Mouse (Mus musculus) liver, postnatal 0 days (tissue): ENCODE measurements around the gene Gm20388. TPM values are rescaled to one million over a fixed set of nuclear protein-coding genes. Genes with fewer than 3 reads are reported as not detected.

Experiments used
- ATAC-seq: fragments of 200-750 bp; cut with Nextera tagmentation; 2 replicates; pipeline ENCODE4 v1.8.0; 2017; ENCODE audit warnings: mild to moderate bottlenecking, moderate library complexity
- DNase-seq: peaks from one replicate; pipeline ENCODE4 v3.0.0-alpha.2; 2016
- H3K27ac ChIP-seq: fragments of 300-500 bp; sonication (generic); 2 replicates; pipeline ENCODE4 v1.5.1; 2014; ENCODE audit warnings: antibody characterized with exemption, moderate library complexity, mild to moderate bottlenecking, low read depth
- H3K27me3 ChIP-seq: fragments of 300-500 bp; sonication (generic); 2 replicates; pipeline ENCODE4 v1.6.1; 2014; ENCODE audit warnings: low read length, control low read depth, mixed read lengths; ENCODE audit not compliant: insufficient read depth
- H3K36me3 ChIP-seq: fragments of 300-500 bp; sonication (generic); replicated peaks from 2 replicates; pipeline ENCODE4 v1.6.1; 2014; ENCODE audit warnings: mild to moderate bottlenecking, control low read depth, low read length, moderate library complexity, mixed read lengths; ENCODE audit not compliant: insufficient read depth
- H3K4me1 ChIP-seq: fragments of 300-500 bp; sonication (generic); 2 replicates; pipeline ENCODE4 v1.6.1; 2014; ENCODE audit warnings: antibody characterized with exemption, mild to moderate bottlenecking, control low read depth; ENCODE audit not compliant: insufficient read depth
- H3K4me2 ChIP-seq: fragments of 300-500 bp; sonication (generic); 2 replicates; pipeline ENCODE4 v1.6.1; 2014; ENCODE audit warnings: low read depth, mild to moderate bottlenecking, low read length, moderate library complexity, mixed read lengths
- H3K4me3 ChIP-seq: fragments of 300-500 bp; sonication (generic); 2 replicates; pipeline ENCODE4 v1.5.1; 2014; ENCODE audit warnings: low read depth, low read length
- H3K9ac ChIP-seq: fragments of 300-500 bp; sonication (generic); replicated peaks from 2 replicates; pipeline ENCODE4 v1.6.1; 2014; ENCODE audit warnings: mild to moderate bottlenecking, moderate library complexity
- H3K9me3 ChIP-seq: fragments of 300-500 bp; sonication (generic); 2 replicates; pipeline ENCODE4 v1.6.1; 2016; ENCODE audit warnings: mild to moderate bottlenecking, control low read depth, low read length, mixed read lengths
- CTCF ChIP-seq: sonication (generic); IDR thresholded peaks from 2 replicates; pipeline ENCODE4 v1.5.1; 2016; ENCODE audit warnings: antibody characterized with exemption, low read depth
- EP300 ChIP-seq: IDR thresholded peaks from 2 replicates; pipeline ENCODE4 v1.6.1; 2016; ENCODE audit warnings: antibody characterized with exemption, low read depth, mild to moderate bottlenecking
- WGBS: fragments of 180-500 bp; shearing (Covaris S2); extraction: QIAGEN DNeasy Blood & Tissue Kit; methylation state at CpG from one replicate; pipeline ENCODE4 v1.1.7; 2014; ENCODE audit not compliant: insufficient replicate concordance; 5-methylcytosine and 5-hydroxymethylcytosine counted together
- polyA plus RNA-seq: library from polyadenylated mRNA; unstranded; fragments of >200 nt; fragmentation: Nextera tagmentation; extraction: Ambion mirVana; gene quantifications from 2 replicates; pipeline ENCODE4 v1.2.1, GENCODE M21; 2015

Gm20388 gene
- polyA plus RNA-seq, 1 experiment from 2014 or later = not detected

GRCm38 (mm10) chr8:122280588-122281316 is 2370.1 kb downstream of the Gm20388 start:
- H3K27ac ChIP-seq = peak overlapping the region; percentile 90
- peak overlapping the region; percentile 92 for H3K4me3 ChIP-seq
- DNase-seq (no peak), ATAC-seq (peak; percentile 11)
- peak overlapping the region; percentile 97 for H3K4me2 ChIP-seq
- no peaks in the 10 kb centered on the region for H3K9me3 ChIP-seq
- TF ChIP-seq EP300 (no peak), CTCF (no peak)
- 10% methylated on average over 20 of the region's 20 CpGs for WGBS
- peaks cover 49% of the 10 kb centered on the region for H3K4me1 ChIP-seq
- H3K9ac ChIP-seq = peak overlapping the region; percentile 61
- H3K27me3 ChIP-seq = no peaks in the 10 kb centered on the region
- no peaks in the 10 kb centered on the region for H3K36me3 ChIP-seq

GRCm38 (mm10) chr8:122281317-122282034 is 2370.8 kb downstream of the Gm20388 start:
- DNase-seq (peak; percentile 100), ATAC-seq (peak; percentile 87)
- WGBS = under 1% methylated on average over 37 of the region's 47 CpGs
- H3K27me3 ChIP-seq = no peaks in the 10 kb centered on the region
- H3K4me3 ChIP-seq = peak overlapping the region; percentile 92
- TF ChIP-seq CTCF = no peak
- no peak for TF ChIP-seq EP300
- peaks cover 53% of the 10 kb centered on the region for H3K4me1 ChIP-seq
- H3K36me3 ChIP-seq = no peaks in the 10 kb centered on the region
- peak overlapping the region; percentile 61 for H3K9ac ChIP-seq
- H3K9me3 ChIP-seq = no peaks in the 10 kb centered on the region
- H3K27ac ChIP-seq = peak overlapping the region; percentile 90
- peak overlapping the region; percentile 97 for H3K4me2 ChIP-seq

GRCm38 (mm10) chr8:122282035-122282358 is 2371.4 kb downstream of the Gm20388 start, which contains the start of gene Zfpm1:
Zfpm1 (plus strand) TSS chr8:122282141.
- DNase-seq (no peak), ATAC-seq (no peak)
- TF ChIP-seq EP300 (no peak), CTCF (no peak)
- peak within 1 kb of the TSS; percentile 92 for H3K9ac ChIP-seq
- H3K36me3 ChIP-seq = no peaks in the 10 kb centered on the region
- no peaks in the 10 kb centered on the region for H3K9me3 ChIP-seq
- H3K27me3 ChIP-seq = no peaks in the 10 kb centered on the region
- WGBS = under 1% methylated on average over 30 of the region's 60 CpGs
- peak within 1 kb of the TSS; percentile 93 for H3K27ac ChIP-seq
- peak within 1 kb of the TSS; percentile 92 for H3K4me3 ChIP-seq
- peaks cover 56% of the 10 kb centered on the region for H3K4me1 ChIP-seq
- H3K4me2 ChIP-seq = peak within 1 kb of the TSS; percentile 97

- Histone ChIP-seq H3K9me3 (no peaks in the 10 kb centered on the region), H3K36me3 (peaks cover 7% of the 10 kb centered on the region; the same call in 1 of the 2 replicates), H3K4me1 (peaks cover 56% of the 10 kb centered on the region), H3K4me2 (peak overlapping the region; percentile 97), H3K27ac (peak overlapping the region; percentile 93), H3K9ac (peak overlapping the region; percentile 92), H3K4me3 (peak overlapping the region; percentile 92), H3K27me3 (no peaks in the 10 kb centered on the region)
- TF ChIP-seq CTCF = no peak
- 1% methylated on average over 46 of the region's 70 CpGs for WGBS
- no peak for ATAC-seq
- peak; percentile 57 for DNase-seq
Observed at GRCm38 (mm10) chr8:122282501-122283355, 2372.1 kb downstream of the Gm20388 start.

GRCm38 (mm10) chr8:122283356-122284202 is 2372.9 kb downstream of the Gm20388 start:
- TF ChIP-seq CTCF (peak; percentile 25), EP300 (0 out of 2 replicates have a peak, but pooled peaks have one; percentile 4)
- H3K4me3 ChIP-seq = peak overlapping the region; percentile 92
- H3K27me3 ChIP-seq = no peaks in the 10 kb centered on the region
- H3K27ac ChIP-seq = peak overlapping the region; percentile 93
- H3K9ac ChIP-seq = peak overlapping the region; percentile 92
- peaks cover 11% of the 10 kb centered on the region; the same call in 1 of the 2 replicates for H3K36me3 ChIP-seq
- no peaks in the 10 kb centered on the region for H3K9me3 ChIP-seq
- DNase-seq (peak; percentile 75), ATAC-seq (no peak)
- WGBS = under 1% methylated on average over 34 of the region's 37 CpGs
- peaks cover 63% of the 10 kb centered on the region for H3K4me1 ChIP-seq
- peak overlapping the region; percentile 97 for H3K4me2 ChIP-seq
